Mouse (Mus musculus): ENCODE measurements around the gene Lamp3.
"Not testable (repeated sequence)": the region's sequence is repeated elsewhere in the genome, so short reads cannot be mapped to it uniquely, and the experiment has no call there.

Gene Lamp3

DNA sequence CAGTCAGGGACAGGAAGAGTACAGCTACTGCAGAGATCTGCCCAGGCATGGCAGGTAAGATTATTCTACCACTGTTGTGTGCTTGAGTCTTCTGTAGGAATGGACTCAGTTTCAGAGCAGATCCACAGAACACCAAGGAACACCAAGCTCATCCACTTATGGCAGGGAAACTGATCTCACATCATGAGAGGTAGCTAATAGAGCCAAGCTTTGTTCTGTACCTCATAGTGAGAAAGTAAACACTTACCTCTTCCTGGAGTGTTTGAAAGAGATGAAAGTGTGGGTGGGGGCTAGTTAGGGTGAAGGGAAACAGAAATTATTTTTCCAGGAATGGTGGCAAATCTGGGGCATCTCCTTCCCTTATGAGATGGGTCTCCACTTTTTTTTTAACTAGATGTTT, at the start of gene Lamp3:
Gene Lamp3, minus strand, starts transcription at position 160 of the 400 bp plus-strand sequence.
- DNase-seq: no peak

- no peak for DNase-seq
These were observed 26.7 kb upstream of the Lamp3 start for GRCm38 (mm10) chr16:19732896-19733295.

DNA sequence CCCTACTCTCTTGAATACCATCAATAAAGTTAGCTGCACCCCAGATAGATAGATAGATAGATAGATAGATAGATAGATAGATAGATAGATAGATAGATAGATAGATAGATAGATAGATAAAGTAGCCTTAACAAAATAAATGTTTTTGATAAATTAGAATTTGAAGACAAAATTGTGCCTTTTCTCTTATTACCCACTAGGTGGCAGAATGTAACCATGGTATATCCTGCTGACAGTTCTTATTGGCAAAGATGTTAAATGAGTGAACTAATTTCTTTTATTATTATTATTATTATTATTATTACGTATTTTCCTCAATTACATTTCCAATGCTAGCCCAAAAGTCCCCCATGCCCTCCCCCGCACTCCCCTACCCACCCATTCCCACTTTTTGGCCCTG, 18.0 kb upstream of the Lamp3 start:
- not testable (repeated sequence) for DNase-seq

DNA sequence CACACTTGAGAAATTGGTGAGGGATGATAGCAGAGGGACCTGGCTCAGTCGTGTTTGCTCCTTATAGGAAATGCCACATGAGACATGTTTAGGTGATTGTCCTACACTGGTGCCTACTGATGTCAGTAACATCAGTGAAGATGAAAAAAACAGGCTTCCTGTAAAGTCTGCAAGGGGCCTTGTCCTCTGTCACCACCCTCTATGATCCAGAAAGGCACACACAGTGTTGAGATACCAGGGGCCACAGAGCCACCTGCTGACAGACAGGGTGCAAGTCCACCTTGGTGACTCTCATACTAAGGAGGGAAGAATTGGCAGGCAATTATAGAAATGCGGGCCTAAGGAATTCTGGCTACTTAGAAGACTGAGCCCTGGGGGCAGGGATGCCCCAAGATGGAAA, 14.8 kb upstream of the Lamp3 start:
- no peak for DNase-seq

DNA sequence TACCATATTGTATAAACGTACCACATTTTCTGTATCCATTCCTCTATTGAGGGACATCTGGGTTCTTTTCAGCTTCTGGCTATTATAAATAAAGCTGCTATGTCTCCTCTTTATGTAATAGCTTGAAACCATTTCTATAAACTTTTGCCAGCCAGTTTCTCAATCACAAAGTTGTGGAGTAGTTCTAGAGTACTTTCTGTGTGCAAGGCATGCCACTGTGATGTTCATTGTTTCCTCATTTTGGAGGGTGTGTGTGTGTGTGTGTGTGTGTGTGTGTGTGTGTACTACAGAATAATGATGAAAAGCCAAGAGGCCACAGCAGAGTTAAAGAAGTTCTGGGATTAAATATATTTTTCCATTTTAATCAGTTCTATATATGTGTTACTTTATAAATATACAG, 1.2 kb upstream of the Lamp3 start:
- DNase-seq: no peak

DNA sequence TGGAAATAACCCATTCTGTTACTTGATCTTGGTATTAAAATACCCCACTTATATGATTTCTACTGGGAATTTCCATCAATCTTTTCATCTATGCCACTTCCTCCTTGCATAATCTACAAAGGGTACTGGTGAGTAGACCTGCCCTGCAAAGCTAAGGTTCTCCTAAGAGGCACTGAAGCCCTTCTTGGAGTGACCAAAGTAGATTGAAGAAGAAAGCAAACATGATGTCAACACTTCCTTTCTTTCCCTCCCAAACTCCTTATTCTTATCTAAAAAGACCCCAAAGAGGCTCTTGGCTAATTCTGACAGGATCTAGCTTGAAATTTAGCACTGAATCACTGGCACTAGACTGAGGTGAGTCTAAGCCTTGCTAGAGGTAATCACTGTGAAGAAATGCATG, 7.0 kb downstream of the Lamp3 start:
- DNase-seq: no peak

GRCm38 (mm10) chr16:19670768-19671357, 35.3 kb downstream of the Lamp3 start:
- DNase-seq: no peak

GRCm38 (mm10) chr16:19666312-19666711, 39.9 kb downstream of the Lamp3 start:
- no peak for DNase-seq

DNA sequence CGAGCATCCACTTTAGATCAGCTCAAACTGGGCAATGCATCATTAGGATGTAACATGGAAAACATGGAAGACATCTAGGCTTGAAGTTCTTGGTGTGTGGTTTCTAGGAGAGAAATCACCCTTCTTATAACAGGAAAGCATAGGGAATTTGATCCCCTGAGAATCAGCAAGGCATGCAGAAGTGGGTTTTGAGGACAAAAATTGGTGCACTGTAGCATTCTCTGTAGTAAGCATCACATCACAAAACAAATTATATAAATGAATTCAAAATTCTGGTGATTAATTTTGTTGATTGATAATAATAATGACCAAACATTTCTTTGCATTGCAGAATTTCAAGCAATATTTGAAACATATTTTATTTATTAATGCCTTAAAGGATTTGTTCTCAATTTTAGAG, 76.4 kb downstream of the Lamp3 start, which contains the start of gene Olfr171:
Gene Olfr171, minus strand, starts transcription at position 101 of the 400 bp plus-strand sequence.
- DNase-seq: no peak

DNA sequence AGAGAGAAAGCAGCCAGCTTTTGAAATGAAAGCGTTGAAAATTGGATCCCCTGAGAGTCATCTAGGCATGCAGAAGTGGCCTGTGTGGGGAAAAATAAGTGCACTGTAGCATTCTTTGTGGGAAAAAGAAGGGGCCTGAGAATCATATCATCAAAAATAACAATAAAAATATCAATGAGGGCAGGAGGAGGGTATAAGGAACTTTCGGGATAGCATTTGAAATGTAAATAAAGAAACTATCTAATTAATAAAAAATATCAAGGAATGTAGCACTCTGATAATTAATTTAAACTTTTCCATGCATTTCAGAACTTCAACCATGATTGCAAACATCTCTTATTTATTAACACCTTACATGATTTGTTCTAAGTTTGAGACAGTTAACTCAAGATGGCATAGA, 94.4 kb downstream of the Lamp3 start, which contains the start of gene Olfr170:
Gene Olfr170, minus strand, starts transcription at position 101 of the 400 bp plus-strand sequence.
- DNase-seq: not testable (repeated sequence)

Data from lung, postnatal 4 days (tissue).